ENCODE assay signal across 8 mouse cellular contexts in genomic region chr5:37245651-37246050, GRCm38 (mm10). TPM values are rescaled to one million over a fixed set of nuclear protein-coding genes. Genes with fewer than 3 reads are reported as not detected.
DNase-seq lines count a peak whose midpoint lies in the region; ATAC-seq and TF ChIP-seq lines count a peak whose summit lies in the region.

No protein-coding gene starts in this region.

- no peak for TF ChIP-seq CTCF in testis, adult 2 months (IDR thresholded peaks at IDR 0.05; ENCODE audit: control insufficient read depth, insufficient read depth, insufficient replicate concordance, low read depth, low read length)
- TF ChIP-seq CTCF in layer of hippocampus, adult 2 months (conservative IDR thresholded peaks at IDR 0.05): peak; percentile 70
- peak; percentile 47; the same call in 1 of the 2 replicates for TF ChIP-seq CTCF in stomach, postnatal 0 days (IDR thresholded peaks at IDR 0.05; ENCODE audit: low read depth)

- 1% methylated on average over 33 of the region's 42 CpGs for WGBS in heart, embryonic 12.5 days
- under 1% methylated on average over 42 of the region's 42 CpGs for WGBS in midbrain, embryonic 10.5 days
- WGBS in stomach, postnatal 0 days: under 1% methylated on average over 35 of the region's 42 CpGs

- peak overlapping the region; percentile 61 for H3K9ac ChIP-seq in heart, embryonic 12.5 days
- no peak overlapping the region for H3K9ac ChIP-seq in stomach, postnatal 0 days (ENCODE audit: low read length)

- H3K27ac ChIP-seq in testis, adult 2 months (ENCODE audit: control insufficient read depth, insufficient read depth, low read depth, low read length): no peak overlapping the region
- no peak overlapping the region for H3K27ac ChIP-seq in heart, embryonic 12.5 days (ENCODE audit: poor library complexity, severe bottlenecking)
- peak overlapping the region; percentile 94 for H3K27ac ChIP-seq in layer of hippocampus, adult 2 months
- H3K27ac ChIP-seq in midbrain, embryonic 10.5 days (replicated peaks): peak overlapping the region; percentile 95
- no peak overlapping the region for H3K27ac ChIP-seq in stomach, postnatal 0 days (replicated peaks)

- TF ChIP-seq EP300 in stomach, postnatal 0 days (optimal IDR thresholded peaks at IDR 0.05): no peak

- no peaks in the 10 kb centered on the region for H3K9me3 ChIP-seq in heart, embryonic 12.5 days (replicated peaks)
- H3K9me3 ChIP-seq in midbrain, embryonic 10.5 days (replicated peaks): no peaks in the 10 kb centered on the region
- H3K9me3 ChIP-seq in stomach, postnatal 0 days (ENCODE audit: control insufficient read depth, low read length): no peaks in the 10 kb centered on the region

- ATAC-seq in heart, embryonic 12.5 days (ENCODE audit: insufficient number of reproducible peaks, low FRiP score): 0 out of 2 replicates have a peak, but pooled peaks have one; percentile 26
- no peak for ATAC-seq in stomach, postnatal 0 days (ENCODE audit: low FRiP score, low TSS enrichment)

- H3K27me3 ChIP-seq in testis, adult 2 months (ENCODE audit: control insufficient read depth, insufficient read depth, low read length): no peaks in the 10 kb centered on the region; the same call in none of the 2 replicates
- peaks cover 77% of the 10 kb centered on the region for H3K27me3 ChIP-seq in heart, embryonic 12.5 days (replicated peaks)
- H3K27me3 ChIP-seq in midbrain, embryonic 10.5 days (ENCODE audit: low read depth, poor library complexity, severe bottlenecking): peaks cover 64% of the 10 kb centered on the region
- H3K27me3 ChIP-seq in stomach, postnatal 0 days (ENCODE audit: control insufficient read depth, insufficient read depth, low read length): peaks cover 31% of the 10 kb centered on the region

- no peak for TF ChIP-seq POLR2A in testis, adult 2 months (IDR thresholded peaks at IDR 0.05; ENCODE audit: control insufficient read depth, low read depth, low read length)

- H3K4me3 ChIP-seq in testis, adult 2 months (ENCODE audit: control insufficient read depth, low read depth, low read length): peak overlapping the region; percentile 47
- peak overlapping the region; percentile 56 for H3K4me3 ChIP-seq in heart, embryonic 12.5 days
- H3K4me3 ChIP-seq in layer of hippocampus, adult 2 months: peak overlapping the region; percentile 90
- H3K4me3 ChIP-seq in midbrain, embryonic 10.5 days: peak overlapping the region; percentile 87
- peak overlapping the region; percentile 39 for H3K4me3 ChIP-seq in stomach, postnatal 0 days (ENCODE audit: low read depth, low read length)

- peak overlapping the region; percentile 76 for H3K4me2 ChIP-seq in heart, embryonic 12.5 days
- peak overlapping the region; percentile 62 for H3K4me2 ChIP-seq in stomach, postnatal 0 days (replicated peaks; ENCODE audit: low read depth)

- H3K36me3 ChIP-seq in testis, adult 2 months (ENCODE audit: control insufficient read depth, insufficient read depth, low read length): no peaks in the 10 kb centered on the region
- H3K36me3 ChIP-seq in heart, embryonic 12.5 days: no peaks in the 10 kb centered on the region
- no peaks in the 10 kb centered on the region for H3K36me3 ChIP-seq in midbrain, embryonic 10.5 days
- no peaks in the 10 kb centered on the region for H3K36me3 ChIP-seq in stomach, postnatal 0 days (ENCODE audit: control insufficient read depth, insufficient read depth, low read length)

- peaks cover 16% of the 10 kb centered on the region for H3K4me1 ChIP-seq in testis, adult 2 months (ENCODE audit: control insufficient read depth, insufficient read depth, low read length)
- H3K4me1 ChIP-seq in heart, embryonic 12.5 days (replicated peaks): peaks cover 20% of the 10 kb centered on the region
- H3K4me1 ChIP-seq in midbrain, embryonic 10.5 days: peaks cover 80% of the 10 kb centered on the region
- no peaks in the 10 kb centered on the region for H3K4me1 ChIP-seq in stomach, postnatal 0 days (replicated peaks; ENCODE audit: control insufficient read depth, insufficient read depth)

- no peak for DNase-seq in testis, postnatal 14 days (ENCODE audit: low spot score)
- peak; percentile 81 for DNase-seq in embryo, embryonic 10.5 days (ENCODE audit: low spot score)
- DNase-seq in layer of hippocampus, adult 2 months (ENCODE audit: low spot score in 2 of 2): peak; percentile 77 to 86
- peak; percentile 83 for DNase-seq in midbrain, embryonic 10.5 days (ENCODE audit: low spot score)
- DNase-seq in stomach, postnatal 0 days (ENCODE audit: low spot score): peak; percentile 39
- no peak for DNase-seq in spleen, postnatal 4 days (ENCODE audit: low spot score in 2 of 2)

RNA-seq across cellular contexts. Expression of gene Crmp1, which starts 3.9 kb away (rescaled TPM):
- polyA plus RNA-seq in testis, adult 2 months (2012; rRNA removed): 8.0 and 10.9 TPM in 2 replicates
- 9.7 and 11.8 TPM in 2 replicates for polyA plus RNA-seq in heart, embryonic 12.5 days (2016; fragmentation: Nextera tagmentation; extraction: Ambion mirVana)
- total RNA-seq in layer of hippocampus, adult 2 months (2021): 100 to 1,000 TPM; 234 to 238 TPM
- 142 and 235 TPM in 2 replicates for polyA plus RNA-seq in midbrain, embryonic 10.5 days (2016; fragmentation: Nextera tagmentation; extraction: Ambion mirVana)
- polyA plus RNA-seq in stomach, postnatal 0 days (2015; fragmentation: Nextera tagmentation; extraction: Ambion mirVana): 6.8 and 8.5 TPM in 2 replicates

Comparison
In these comparisons a context has a peak if more than half of its experiments do, and no peak if none do; other contexts are left out.
1. H3K27ac ChIP-seq: peak in layer of hippocampus, adult 2 months (single experiment) and midbrain, embryonic 10.5 days (single experiment); none in testis, adult 2 months (single experiment), heart, embryonic 12.5 days (single experiment) and stomach, postnatal 0 days (single experiment).
2. H3K4me3 ChIP-seq: peak in every context shown above with its lines; median percentile 90 in layer of hippocampus, adult 2 months; 87 in midbrain, embryonic 10.5 days; 56 in heart, embryonic 12.5 days; 47 in testis, adult 2 months; 39 in stomach, postnatal 0 days.
3. DNase-seq: peak in embryo, embryonic 10.5 days (single experiment), layer of hippocampus, adult 2 months (2 of 2), midbrain, embryonic 10.5 days (single experiment) and stomach, postnatal 0 days (single experiment); none in testis, postnatal 14 days (single experiment) and spleen, postnatal 4 days (0 of 2).
4. RNA of gene Crmp1, which starts 3.9 kb away (polyA plus RNA-seq): 142 to 235 TPM in midbrain, embryonic 10.5 days; 9.7 to 11.8 TPM in heart, embryonic 12.5 days, 8.0 to 10.9 TPM in testis, adult 2 months and 6.8 to 8.5 TPM in stomach, postnatal 0 days; every median in the first group is over 10 times any median in the second.